Mouse (Mus musculus) kidney, adult 2 months (tissue): ENCODE data around the gene Nr2e3.

Source experiments
- CTCF ChIP-seq: fragments of 200-500 bp; conservative IDR thresholded peaks from 2 replicates; pipeline ENCODE4 v1.5.1; 2011; ENCODE audit warnings: low read depth, mild to moderate bottlenecking, control low read depth, low read length, moderate library complexity, mixed read lengths; ENCODE audit not compliant: insufficient read depth, insufficient read length
- POLR2A ChIP-seq: fragments of 200-500 bp; IDR thresholded peaks from one replicate; pipeline ENCODE4 v1.6.1; 2011; ENCODE audit warnings: low read depth, low read length, control low read depth

- no peak for TF ChIP-seq CTCF
- TF ChIP-seq POLR2A, result no peak
Observed at GRCm38 (mm10) chr9:59961201-59961955, 919 bp upstream of the Nr2e3 start.
